Mouse (Mus musculus): Measurements from ENCODE around the gene Dbh.

Dbh gene

DNA sequence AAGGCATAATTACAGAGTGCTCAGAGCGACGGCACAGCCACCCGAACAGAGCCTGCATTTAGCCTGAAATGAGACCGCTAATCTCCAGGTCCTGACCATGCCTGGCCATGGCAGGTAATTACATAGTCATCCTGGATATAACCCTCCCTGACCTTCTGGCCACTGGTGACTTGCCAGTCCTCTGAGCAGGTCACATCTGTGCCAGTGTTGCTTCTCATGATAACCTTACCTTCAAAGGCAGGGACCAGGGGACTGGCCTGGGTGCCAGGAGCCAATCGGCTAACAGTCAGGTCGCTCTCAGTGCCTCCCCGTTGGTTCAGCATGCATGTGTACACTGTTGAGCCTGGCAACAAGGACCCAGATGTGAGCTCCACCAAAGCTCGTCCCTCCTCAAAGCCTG lies 53.5 kb downstream of the Dbh start:
- no peak for DNase-seq (ENCODE audit: low spot score)

DNA sequence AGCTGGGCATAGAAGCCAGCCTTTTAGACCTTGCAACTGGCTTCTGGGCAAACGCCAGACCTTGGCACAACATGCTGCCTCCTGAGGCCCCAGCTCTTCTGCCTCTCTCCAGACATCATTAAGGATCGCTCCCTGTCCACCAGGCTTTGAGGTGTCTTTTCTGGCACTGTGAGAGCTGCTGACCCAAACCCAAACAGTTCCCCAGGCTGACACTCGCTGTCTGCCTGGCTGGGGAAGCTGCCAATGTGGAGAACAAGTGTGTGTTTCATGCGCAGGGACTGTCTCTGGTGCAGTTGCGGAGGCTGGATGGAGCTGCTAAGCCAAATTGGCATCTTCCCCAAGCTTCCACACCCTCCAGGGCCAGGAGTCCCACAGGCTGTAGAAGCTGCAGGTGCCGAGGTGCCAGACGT lies 58.0 kb downstream of the Dbh start:
- no peak for DNase-seq (ENCODE audit: low spot score)

- DNase-seq (ENCODE audit: low spot score), result no peak
Measured at GRCm38 (mm10) chr2:27226572-27226971, 61.5 kb downstream of the Dbh start.

DNA sequence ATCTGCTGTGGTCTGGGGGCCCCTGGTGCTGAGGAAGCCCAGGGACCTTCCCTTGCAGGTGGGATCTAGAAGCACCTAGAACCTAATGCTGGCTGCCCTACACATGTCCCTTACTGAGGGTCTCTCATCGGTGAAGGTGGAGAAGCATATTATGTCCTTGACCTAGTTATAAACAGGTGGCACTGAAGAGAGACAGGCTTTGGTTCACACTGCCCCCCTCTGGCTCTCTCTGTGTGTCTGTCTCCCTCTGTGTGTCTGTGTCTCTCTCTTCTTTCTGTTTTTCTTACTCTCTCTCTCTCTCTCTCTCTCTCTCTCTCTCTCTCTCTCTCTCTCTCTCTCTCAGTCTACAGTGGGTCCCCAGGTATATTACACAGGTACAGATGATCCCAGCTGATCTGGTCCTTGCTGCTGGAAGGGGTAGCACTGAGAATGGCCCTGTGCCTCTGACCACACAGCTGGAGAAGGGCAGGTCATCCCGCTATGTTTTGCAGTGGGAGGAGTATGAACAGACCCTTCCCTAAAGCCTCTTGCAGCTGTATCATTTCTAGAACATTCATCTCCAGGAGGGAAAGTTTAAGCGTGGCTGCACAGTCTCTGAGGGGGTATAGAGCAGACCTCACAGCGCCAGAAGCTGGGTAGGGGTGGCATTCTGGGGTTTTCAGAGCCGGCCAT lies 63.9 kb downstream of the Dbh start:
- DNase-seq (ENCODE audit: low spot score), result no peak

DNA sequence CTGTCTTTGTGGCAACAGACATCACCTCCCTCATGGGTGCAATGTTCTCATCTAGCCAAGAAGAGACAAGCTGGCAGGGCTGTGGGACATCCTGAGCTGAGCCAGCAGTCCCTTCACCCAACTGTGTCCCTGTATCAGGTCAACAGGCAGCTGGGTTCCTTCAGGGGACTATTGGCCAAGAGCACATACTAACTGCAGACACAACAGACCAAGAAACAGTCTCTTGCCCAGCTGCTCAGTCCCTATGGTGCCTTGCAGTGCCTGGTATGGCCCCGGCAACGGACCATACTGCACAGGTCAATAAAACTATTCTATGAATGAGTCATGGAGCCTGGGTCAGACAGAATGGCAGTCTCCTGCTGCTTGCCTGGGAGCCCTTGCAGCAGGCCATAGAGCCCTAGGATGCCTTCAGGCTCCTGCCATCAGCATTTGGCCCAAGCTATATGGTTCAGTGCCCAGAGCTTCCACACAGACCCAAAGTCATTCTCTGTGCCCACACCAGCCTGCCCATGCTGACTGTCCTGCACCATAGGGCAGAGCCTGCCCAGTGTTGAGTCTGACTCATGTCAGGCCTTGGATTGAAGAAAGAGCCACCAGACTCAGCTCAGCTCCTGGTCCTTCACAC lies 64.6 kb downstream of the Dbh start:
- no peak for DNase-seq (ENCODE audit: low spot score)

DNA sequence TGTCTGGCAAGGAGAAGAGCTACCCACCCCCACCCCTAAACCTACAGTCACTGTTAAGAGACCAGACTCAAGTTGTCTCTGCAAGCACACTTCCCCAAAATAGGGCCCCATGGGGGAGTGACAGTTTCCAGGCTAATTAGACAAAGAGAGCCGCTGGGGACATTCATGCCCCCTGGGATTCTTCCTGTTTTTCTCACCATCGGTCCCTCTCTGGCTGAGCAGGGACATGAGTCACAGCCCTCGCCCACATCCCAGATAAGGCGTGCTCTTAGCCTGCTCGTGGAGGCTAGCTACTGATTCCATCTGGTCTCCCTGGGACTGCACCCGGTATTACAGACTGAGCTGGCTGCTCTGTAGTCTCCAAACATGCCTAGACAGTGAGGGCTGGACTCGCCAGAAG lies 67.3 kb downstream of the Dbh start:
- DNase-seq (ENCODE audit: low spot score), result peak; percentile 58
